Mouse (Mus musculus) liver, postnatal 0 days (tissue): ENCODE measurements around the gene Gm8677.
"Not testable (repeated sequence)": the region's sequence is repeated elsewhere in the genome, so short reads cannot be mapped to it uniquely, and the experiment has no call there.

ENCODE experiments used
- CTCF ChIP-seq: sonication (generic); IDR thresholded peaks from 2 replicates; pipeline ENCODE4 v1.5.1; 2016; ENCODE audit warnings: antibody characterized with exemption, low read depth
- EP300 ChIP-seq: IDR thresholded peaks from 2 replicates; pipeline ENCODE4 v1.6.1; 2016; ENCODE audit warnings: antibody characterized with exemption, low read depth, mild to moderate bottlenecking

- not testable (repeated sequence) for TF ChIP-seq EP300, CTCF
Observed at GRCm38 (mm10) chr7:22534787-22535186, at the start of gene Gm8677.
